Mouse (Mus musculus) heart, postnatal 10 days (tissue): Measurements from ENCODE around the gene Psma6. TPM values are rescaled to one million over a fixed set of nuclear protein-coding genes. Genes with fewer than 3 reads are reported as not detected.
"Not testable (repeated sequence)": the region's sequence is repeated elsewhere in the genome, so short reads cannot be mapped to it uniquely, and the experiment has no call there.

Source experiments
- DNase-seq, 2 experiments: peaks; one replicate each; pipeline ENCODE4 v3.0.0; 2021
- intact Hi-C: fragments of 180-260 bp; cut with DNase I; formaldehyde crosslinking; loops from one replicate; pipeline ENCODE4 v1.15.1; 2025
- total RNA-seq, 2 experiments: library from RNA; stranded (reverse); gene quantifications; 2 replicates each; pipeline ENCODE4 v1.2.3; 2021

Gene Psma6
- 100 to 1,000 TPM; 196 to 197 TPM for total RNA-seq

DNA sequence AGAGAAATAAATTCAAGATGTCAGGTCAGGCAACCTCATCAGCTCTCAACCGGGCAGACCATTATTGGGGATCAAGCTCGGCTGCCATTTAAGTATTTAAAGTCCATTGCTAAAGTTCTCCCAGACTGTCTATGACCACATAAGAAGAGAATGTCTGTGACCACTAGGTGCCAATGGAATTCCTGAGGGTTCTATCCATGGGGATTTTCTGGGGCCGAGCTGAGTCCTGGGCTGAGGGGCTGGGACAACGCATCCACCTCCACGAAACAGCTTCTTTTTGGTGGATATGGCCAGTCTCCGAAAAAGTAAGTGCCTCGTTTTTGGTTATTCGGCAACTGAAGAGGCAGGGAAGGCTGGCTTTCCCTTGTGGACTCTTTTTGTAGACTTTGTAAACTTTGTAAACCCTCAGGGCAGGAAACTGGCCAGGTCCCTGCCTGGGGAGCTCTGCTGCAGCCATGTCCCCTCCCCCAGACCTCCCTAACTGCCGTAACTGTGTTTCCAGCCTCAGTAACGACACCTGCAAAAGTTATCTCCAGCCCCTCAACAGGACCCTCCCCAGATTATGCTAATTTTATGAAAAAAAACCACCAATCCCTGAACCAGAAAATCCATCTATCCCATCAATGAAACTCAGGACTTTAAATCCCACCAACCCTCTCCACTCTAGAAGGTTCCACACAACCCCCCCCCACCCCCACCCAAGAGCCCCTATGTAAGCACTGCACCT, at the start of gene Psma6:
Gene Psma6 (plus strand): TSS at position 200 of the 727 bp plus-strand sequence.
- intact Hi-C loops, result no loop called here
- DNase-seq, result peak in 1 of 2 experiments; percentile 20

DNA sequence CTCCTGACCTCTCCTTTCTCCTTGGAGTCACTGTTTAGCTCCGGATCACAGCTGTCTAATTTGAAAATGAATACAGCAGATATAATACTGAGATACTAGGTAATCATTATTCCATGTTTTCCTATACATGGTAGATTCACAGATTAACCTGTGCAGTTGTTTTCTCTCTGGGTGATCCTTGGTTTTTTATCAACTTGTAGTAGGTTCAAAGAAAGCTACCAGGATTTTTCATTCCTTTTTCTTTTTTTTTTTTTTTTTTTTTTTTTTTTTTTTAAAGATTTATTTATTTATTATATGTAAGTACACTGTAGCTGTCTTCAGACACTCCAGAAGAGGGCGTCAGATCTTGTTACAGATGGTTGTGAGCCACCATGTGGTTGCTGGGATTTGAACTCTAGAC, 45.5 kb upstream of the Psma6 start:
- intact Hi-C loops, result not testable (repeated sequence)

DNA sequence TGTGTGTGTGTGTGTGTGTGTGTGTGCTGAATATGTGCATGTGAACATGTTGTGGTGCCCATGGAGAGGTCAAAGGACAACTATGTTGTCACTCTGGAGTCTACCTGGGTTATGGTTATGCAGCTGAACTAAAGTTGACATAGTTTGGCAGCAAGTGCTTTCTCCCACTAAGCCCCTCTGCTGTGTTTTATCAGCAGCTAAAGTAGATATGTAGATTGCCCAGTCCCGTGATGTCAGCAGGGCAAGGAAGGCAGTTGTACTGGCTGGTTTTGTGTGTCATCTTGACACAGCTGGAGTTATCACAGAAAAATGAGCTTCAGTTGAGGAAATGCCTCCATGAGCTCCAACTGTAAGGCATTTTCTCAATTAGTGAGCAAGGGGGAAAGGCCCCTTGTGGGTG, 41.0 kb upstream of the Psma6 start:
- DNase-seq, intact Hi-C loops: not testable (repeated sequence)

More for the DNA sequence above, 45.5 kb upstream of the Psma6 start:
- DNase-seq, result not testable (repeated sequence)

DNA sequence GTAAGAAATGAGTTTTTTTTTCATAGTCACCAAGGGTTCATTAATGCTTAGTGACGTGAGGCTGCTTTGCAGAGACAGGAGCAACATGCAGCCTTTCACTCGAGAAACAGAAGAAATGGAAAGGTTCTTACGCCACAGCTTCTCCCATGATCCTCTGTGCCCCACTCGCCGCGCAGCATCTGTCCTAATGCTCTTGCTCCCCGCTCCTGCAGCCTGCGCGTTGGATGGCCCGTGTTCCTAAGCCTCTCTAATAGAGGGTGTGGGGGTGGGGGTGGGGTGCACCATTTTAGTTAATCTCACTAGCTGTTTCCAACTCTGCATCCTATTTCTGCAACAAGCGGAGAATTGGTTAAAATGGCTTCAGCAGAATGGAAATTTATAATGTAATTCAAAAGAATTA, 40.0 kb upstream of the Psma6 start:
- DNase-seq, result no peak
- intact Hi-C loops, result no loop called here

DNA sequence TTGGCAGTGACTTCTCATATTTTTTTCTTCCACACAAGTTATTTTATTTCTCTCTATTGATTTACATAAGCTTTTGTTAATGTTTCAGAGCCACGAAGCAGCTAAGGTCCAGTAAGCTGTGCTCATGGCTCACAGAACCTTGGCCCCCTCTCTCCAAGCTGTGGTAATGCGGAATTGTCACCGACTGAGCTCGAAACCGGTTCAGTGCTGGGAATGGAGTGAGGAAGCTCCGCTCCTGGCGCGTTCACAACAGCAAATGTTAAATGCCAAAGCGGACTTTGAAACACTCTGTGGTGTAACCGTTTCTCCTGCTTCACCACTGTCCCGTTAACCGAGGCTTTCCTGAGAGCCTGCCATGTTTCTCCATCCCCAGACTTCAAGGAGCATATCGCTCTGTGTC, 39.4 kb upstream of the Psma6 start:
- DNase-seq, result peak; percentile 24 to 35
- intact Hi-C loops, result no loop called here

DNA sequence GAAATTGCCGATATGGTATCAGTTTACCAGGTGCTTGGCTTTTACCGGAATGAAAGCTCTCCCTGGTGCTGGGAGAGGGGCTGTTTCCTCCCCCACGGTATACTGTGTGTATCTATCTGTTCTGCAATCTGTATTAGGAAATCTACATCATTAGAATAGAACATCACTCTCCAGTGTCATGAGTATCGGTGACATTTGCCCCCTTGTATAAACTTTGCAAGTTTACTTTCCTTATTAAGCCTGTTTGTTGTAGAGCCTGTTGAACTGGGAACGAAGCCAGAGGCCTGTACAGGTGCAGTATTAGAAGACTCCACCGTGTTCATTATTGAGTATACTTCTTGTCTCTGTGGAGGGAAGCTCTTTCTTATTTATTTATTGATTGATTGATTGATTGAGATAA, 30.6 kb upstream of the Psma6 start:
- intact Hi-C loops, result no loop called here
- DNase-seq, result no peak

DNA sequence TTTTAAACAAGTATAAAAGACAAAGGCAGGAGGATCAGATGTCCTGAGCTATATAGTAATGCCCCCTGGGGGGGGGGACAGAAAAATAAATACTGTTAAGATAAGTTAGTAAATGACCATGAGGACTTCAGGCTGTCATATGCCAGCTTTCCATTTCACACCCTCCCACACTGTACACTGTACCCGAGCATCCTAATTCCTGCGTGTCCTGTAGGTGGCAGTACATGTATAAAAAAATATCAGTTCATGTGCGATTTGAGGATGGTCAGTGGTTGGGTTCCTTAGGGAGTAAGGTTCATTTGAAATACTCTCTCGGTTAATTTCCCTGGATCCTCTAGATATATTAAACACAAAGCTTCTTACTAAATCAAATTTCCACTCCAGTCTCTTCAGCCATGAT, 29.1 kb upstream of the Psma6 start:
- intact Hi-C loops, result loop anchor here (1.0 to 5.0 kb wide), 3 partner anchors 38 to 144 kb away; no protein-coding TSS in a partner anchor
- DNase-seq, result peak; percentile 56 to 64

DNA sequence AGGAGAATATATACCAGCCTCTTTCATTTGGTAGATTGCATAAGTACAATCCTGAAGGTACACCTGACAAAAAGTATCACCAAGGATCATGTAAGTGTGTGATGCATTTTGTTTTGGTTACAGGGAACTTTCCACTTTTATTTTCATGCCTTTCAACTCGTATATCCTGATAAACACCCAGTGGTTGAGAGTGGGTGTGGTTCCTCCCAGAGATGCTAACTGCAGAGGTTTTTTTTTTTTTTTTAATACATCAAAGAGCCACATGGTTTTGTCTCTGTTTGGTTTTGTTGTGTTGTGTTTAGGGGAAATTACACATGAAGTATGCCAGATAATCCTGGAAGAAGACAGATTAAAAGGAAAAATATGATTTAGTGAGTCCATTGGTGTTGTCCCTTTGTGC, 26.7 kb upstream of the Psma6 start:
- intact Hi-C loops, result loop anchor here (5.0 kb wide), 1 partner anchor 40 kb away; no protein-coding TSS in a partner anchor
- no peak for DNase-seq

DNA sequence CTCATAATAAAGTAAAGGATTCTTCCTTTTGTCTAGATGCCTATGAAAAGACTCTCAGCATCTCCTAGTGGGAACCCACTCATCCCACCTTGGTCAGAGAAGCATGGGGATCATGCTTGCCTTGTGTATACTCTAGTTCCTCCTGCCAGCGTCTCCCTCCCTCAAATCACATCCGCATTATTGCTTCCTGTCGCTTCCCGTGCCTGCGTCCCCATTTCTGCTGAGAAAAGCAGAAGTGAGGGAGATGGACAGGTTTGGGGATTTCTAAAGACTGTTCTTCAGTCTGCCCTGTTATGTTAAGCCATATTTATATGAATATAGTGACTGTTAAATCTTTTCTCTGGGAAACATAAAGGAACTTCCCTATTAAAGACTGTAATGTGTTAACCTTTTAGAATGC, 23.1 kb upstream of the Psma6 start:
- no peak for DNase-seq
- intact Hi-C loops, result no loop called here

DNA sequence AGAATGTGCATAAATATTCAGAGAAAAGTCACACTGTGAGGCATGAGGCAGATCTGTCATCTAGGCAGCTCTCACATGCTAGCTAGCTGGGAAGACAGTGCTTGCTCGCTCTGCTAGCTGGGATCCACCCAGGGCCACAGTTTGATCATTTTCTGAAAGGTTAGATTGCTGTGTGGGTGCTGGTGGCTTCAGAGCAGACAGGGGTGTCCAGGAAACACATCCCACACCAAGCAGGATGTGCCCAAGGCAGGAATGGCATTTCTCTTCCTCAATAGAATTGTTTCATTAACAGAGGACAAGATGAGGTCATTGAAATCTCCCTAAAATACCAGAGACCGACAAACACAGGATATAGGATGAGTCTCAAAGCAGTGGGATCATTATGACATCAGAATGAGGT, 18.9 kb upstream of the Psma6 start:
- intact Hi-C loops, result no loop called here
- DNase-seq, result no peak

DNA sequence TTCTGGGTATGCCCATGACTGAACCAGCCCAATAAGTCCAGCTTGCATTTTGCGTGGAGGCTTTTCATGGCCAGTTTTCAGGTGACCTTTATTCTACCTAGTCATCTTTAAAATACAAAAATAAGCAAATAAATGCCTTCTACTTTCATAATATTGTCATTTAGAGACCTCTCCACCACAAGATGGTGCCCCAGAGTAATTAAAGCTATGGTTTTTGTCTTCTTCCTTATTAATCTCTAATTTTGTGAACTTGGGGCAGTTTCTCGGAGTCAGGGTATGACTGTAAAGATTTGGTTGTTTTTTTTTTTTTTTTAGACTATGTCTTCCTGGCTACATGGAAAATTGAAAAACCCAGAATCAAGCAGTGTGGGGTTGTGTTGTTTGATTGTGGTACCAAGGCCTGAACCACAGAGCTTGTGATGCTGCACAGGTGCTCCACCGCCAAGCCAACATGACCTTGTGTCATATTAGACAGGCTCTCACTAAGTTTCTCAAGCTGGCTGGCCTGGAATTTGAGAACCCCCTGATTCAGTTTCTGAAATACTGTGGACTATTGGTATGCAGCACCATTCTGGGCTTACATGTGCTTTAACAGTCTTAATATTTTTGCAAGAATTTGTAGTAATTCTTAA, 11.5 kb upstream of the Psma6 start:
- intact Hi-C loops, result loop anchor here (1.0 kb wide), 1 partner anchor 127 kb away; no protein-coding TSS in a partner anchor
- peak in 1 of 2 experiments; percentile 34 for DNase-seq

DNA sequence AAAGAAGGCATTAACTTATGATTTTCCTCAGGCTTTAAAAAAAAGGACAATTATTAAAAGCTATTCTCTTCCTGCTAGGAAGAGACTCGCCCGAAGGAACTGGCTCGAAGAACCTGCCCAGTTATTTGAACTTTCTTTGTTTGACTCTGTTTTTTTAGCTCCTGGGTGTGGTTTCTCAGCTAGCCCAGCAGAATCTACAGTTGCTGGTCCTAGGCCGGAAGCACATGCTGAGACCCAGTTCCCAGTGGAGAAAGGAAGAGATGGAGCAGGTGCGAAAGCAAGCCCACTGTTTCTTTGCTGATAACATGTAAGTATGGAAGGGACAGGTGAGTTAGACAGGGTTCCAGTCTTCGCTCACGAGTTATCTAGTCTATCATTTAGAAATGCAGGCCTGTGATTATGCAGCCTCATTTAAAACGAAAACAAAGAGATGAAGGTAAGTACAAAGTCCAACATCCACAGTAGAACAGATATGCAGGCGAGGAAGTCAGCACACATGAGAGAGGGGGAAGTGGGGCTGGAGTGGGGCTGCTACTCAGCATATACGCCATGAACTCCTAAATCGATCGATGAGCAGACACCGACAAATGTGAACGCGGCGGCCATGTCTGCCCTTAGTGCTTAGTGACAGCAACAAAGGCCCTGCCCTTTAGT, 6.9 kb upstream of the Psma6 start:
- no peak for DNase-seq
- intact Hi-C loops, result no loop called here

DNA sequence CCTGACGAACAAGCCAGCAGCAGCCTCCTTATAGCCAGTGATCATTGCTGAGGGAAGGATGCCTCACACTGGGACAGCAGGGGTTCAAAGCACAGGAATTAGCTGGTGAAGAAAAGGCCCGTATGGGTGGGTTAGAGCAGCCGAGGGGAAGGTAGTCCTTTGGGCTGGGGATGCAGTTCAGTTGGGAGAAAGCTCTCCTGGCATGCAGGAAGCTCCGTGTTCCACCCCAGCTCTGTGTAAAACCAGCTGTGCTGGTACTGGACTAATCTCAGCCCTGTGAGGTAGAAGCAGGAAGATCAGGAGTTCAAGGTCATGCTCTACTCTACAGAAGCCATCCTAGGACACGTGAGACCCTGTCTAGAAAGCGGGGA, 6.4 kb upstream of the Psma6 start:
- intact Hi-C loops, result no loop called here
- DNase-seq, result no peak

DNA sequence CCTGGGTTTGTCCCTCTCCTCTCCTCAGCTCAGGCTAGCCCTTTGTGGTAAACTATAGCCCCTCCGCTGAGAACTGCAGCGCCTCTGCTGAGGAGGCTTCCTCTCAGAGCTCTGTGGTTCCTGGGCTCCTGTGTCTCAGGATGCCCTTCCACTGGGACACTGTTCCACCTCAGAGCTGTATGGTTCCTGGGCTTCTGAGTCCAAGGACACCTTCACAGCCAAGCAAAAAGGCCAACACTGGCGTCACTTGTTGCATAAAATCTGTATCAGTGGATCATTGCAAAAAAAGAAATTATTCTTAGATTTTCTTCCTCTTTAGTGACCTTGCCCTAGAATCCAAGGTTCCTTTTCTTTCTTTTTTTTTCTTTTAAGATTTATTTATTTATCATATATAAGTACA, 804 bp downstream of the Psma6 start:
- no peak for DNase-seq
- intact Hi-C loops, result no loop called here

DNA sequence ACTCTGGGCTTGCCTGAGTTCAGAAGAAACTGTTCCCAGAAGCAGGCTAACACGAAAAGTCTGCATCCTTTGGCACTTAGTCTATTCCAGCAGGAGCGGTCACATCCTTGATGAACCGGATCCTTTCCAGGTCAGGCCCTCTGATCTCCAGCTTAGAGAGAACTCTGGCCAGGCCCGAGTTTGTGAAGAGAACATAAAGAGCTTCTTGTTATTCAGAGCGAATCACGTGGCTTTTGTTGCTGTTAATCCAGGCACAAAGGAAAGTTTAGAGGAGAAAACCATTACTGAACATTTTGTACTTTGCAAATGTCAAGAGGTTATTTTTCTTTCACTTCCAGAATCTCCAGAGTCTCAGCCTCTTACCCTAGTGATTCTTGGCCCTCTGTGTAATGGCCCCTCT, 1.9 kb downstream of the Psma6 start:
- peak; percentile 28 to 29 for DNase-seq
- intact Hi-C loops, result no loop called here

DNA sequence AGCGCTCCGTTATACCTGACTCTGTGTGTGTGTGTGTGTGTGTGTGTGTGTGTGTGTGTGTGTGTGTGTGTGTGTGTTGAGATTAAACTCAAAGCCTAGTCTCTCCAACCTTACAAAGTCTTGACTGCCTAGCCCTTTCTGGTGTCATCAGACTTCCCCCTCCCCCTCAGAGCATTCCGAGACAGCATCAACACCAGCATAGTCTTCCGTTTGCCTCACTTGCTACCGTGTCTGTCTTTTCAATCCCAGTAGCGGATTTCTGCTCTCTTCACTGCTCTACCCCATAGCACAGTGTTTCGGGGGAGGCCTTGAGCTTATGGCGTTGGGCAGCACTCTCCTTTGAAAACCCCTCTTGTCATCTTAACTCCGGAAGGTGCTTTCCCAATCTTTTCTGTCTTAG, 2.4 kb downstream of the Psma6 start:
- no peak for DNase-seq
- intact Hi-C loops, result no loop called here

DNA sequence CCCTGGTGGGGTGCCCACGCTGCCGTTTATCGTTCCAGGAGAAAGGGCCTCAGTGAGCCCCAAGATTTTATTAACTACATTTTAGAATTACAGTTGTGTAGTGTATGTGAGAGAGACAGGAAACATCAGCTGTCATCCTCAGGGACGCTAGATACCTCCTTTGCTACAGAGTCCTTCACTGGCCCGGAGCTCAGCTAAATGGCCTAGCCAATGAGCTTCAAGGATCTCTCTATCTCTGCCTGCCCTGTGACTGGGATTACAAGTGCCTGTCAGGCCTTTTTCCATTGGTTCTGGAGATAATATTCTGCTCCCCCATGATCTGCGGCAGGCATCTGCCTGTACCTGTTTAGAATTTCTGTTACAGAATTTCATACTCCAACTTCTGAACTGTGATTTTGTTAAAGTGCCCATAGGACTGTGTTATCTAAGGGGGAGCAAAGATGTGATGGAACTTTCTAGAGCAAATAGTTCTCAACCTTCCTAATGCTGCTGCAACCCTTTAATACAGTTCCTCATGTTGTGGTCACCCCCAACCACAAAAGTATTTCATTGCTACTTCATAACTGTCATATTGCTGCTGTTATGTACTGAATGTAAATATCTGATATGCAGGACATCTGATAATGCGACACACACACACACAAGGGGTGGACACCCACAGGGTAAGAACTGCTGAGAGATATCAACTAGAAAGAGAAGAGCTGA, 3.2 kb downstream of the Psma6 start:
- intact Hi-C loops, result no loop called here
- DNase-seq, result no peak

DNA sequence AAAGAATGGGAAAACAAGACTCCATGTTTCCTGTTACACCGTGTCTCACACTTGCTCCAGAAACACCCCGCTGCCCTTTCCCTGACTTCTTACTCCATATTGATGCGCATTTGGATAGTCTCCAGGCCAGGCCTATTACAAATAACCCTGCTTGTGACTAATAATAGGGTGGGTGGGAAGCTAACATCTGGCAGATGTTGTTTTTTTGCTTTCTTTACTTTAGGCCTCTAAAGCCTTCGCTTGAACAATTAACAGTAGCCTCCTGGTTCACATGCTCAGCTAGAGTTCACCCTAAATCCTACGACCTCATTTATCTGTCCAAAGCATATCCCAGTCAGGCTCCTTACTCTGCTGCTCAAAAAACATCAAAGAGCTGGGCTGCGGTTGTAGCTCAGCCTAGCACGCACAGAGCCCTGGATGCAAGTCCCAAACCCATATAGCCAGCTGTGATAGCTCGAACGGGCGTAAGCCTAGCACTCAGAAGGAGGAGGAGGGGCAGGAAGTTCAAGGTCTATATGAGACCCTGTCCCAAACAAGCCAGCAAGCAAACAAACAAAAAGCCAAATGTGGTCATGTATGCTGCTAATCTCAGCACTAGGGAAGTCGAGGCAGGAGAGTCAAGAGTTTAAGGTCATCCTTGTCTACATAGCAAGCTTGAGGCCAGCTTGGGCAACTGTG, 3.9 kb downstream of the Psma6 start:
- intact Hi-C loops, result no loop called here
- peak in 1 of 2 experiments; percentile 29 for DNase-seq

DNA sequence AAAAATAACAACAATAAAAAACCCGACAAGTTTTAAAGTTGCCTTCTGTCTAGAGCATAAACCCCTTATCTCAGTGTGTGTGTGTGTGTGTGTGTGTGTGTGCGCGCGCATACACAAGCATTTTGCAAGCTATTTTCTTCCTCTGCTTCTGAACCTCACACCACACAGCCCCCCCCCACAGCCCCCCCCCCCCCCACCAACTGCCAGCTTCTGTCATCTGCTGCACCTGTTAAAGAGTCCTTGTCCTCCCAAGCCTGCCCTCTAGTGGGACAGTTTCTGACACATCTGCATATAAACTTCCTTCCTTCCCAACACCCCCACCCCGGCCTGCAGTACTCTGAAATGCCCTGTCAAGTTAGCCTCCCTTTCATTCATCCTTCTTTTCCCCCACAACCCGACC, 4.5 kb downstream of the Psma6 start:
- DNase-seq, result peak; percentile 50 to 66
- intact Hi-C loops, result no loop called here
